Mouse (Mus musculus): ENCODE data around the gene Mapkapk3. TPM values are rescaled to one million over a fixed set of nuclear protein-coding genes. Genes with fewer than 3 reads are reported as not detected.

Mapkapk3 gene
- polyA plus RNA-seq, 1 experiment from 2014 or later, result 7.1 TPM

DNA sequence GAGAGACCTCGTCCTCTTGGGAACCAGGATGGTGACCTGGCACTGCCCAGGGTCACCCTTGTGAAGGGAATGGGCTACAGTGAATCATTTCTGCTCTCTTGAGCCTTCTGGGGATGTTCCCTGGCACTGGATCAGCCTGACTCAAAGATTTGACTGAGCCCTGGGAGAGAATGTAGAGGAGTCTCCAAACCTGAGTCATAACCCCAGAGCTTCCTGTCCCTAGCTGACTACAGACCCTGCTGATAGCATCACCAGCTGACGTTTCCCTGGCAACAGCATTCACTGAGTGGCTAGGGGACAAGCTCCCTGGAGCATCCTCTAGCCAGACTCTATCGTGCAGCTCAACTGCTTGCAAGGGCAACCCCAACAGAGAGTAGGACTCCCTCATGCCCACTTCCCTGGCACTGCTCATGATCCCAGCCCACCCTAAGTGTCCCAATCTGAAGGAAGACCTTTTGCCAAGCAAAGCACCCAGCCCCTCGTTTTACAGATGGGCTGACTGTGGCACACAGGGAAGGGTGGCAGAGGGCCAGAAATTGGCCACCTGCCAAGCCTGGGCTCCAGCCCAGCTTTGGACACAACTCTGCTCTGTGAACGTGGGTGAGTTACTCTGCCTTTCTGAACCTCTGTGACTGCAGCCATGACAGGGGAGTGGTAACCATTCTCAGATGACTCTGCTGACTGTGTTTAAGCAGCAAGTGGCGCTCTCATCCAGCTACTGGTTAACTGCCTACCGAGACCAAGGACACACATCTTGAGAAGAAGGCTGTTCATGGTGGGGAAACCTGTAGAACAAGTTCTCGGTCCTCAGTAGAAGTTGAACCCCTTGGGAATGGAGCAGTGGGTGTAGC is 10.9 kb downstream of the Mapkapk3 start:
- WGBS, result 44% methylated on average over 8 of the region's 8 CpGs
- no peak for DNase-seq (ENCODE audit: low spot score)

DNA sequence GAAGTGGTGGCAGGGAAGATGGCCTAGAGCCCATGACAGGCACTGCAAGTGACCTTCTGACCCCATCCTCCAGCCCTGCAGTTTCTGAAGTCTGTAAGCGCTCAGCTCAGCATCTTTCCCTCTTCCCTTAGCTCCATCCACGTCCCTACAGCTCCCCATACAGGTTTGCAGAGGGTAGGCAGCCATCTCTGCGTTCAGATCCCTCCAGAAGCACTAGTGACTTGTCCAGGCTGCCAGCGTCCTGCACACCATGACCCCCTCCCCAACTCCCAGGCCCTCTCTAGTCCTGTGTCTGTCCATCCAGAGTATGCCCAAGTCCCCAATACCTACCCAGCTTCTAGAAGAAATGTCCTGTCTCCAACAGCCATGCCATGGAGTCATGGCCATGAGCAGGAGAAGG is 11.6 kb downstream of the Mapkapk3 start:
- Histone ChIP-seq H3K4me3 (no peak overlapping the region), H3K36me3 (no peaks in the 10 kb centered on the region), H3K27me3 (ENCODE audit: insufficient read depth, poor library complexity, severe bottlenecking) (peaks cover 14% of the 10 kb centered on the region; the same call in 1 of the 2 replicates), H3K4me1 (peaks cover 31% of the 10 kb centered on the region), H3K27ac (no peak overlapping the region), H3K9me3 (no peaks in the 10 kb centered on the region)
- no peak for DNase-seq (ENCODE audit: low spot score)
- 41% methylated on average over 4 of the region's 4 CpGs for WGBS

More for the DNA sequence above, 10.9 kb downstream of the Mapkapk3 start:
- Histone ChIP-seq H3K27me3 (ENCODE audit: insufficient read depth, poor library complexity, severe bottlenecking) (peaks cover 14% of the 10 kb centered on the region; the same call in 1 of the 2 replicates), H3K36me3 (no peaks in the 10 kb centered on the region), H3K4me3 (no peak overlapping the region), H3K9me3 (no peaks in the 10 kb centered on the region), H3K4me1 (peaks cover 31% of the 10 kb centered on the region), H3K27ac (no peak overlapping the region; the same call in 1 of the 2 replicates)

DNA sequence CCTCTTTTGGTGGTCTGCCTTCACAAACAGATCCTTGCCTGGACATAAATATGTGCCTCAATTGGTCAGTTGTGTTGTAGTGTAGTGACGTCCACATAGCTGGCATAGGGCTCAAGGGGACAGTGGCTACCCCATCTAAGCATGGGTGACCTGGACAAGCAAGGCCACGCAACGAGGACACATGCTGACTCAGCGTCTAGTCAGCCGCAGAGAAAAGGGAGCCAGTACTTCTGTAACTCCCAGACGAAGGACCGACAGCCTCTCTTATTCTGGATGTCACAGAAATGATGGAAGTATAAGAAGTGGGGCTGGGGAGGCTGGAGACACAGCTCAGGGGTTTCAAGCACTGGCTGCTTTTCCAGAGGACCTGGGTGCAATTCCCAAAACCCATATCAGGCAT is 12.1 kb downstream of the Mapkapk3 start:
- WGBS, result 76% methylated on average over 7 of the region's 7 CpGs
- Histone ChIP-seq H3K27me3 (ENCODE audit: insufficient read depth, poor library complexity, severe bottlenecking) (peaks cover 14% of the 10 kb centered on the region; the same call in 1 of the 2 replicates), H3K4me1 (peaks cover 31% of the 10 kb centered on the region), H3K9me3 (no peaks in the 10 kb centered on the region), H3K27ac (no peak overlapping the region), H3K4me3 (no peak overlapping the region), H3K36me3 (no peaks in the 10 kb centered on the region)
- no peak for DNase-seq (ENCODE audit: low spot score)

DNA sequence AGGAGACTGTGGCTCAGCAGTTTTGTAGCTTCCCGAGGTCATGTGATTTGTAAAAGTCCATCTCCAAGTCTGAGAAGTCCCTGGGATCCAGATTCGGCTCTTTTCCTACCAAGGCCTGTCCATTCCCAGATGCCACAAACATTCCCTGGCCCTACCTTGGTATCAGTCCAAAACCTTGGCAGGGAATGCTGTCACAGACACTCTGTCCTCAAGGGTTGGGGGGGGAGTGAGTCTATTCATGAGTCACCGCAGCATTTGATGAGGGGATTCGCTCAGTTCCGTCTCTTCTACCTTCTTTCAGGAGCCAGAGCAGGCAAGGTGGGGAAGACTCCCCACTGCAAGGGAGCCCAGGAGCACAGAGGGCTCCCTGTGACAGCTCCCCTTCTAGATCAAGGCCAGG is 14.0 kb downstream of the Mapkapk3 start:
- Histone ChIP-seq H3K4me3 (no peak overlapping the region), H3K27ac (no peak overlapping the region), H3K27me3 (ENCODE audit: insufficient read depth, poor library complexity, severe bottlenecking) (peaks cover 14% of the 10 kb centered on the region; the same call in 1 of the 2 replicates), H3K4me1 (peaks cover 41% of the 10 kb centered on the region), H3K36me3 (no peaks in the 10 kb centered on the region), H3K9me3 (no peaks in the 10 kb centered on the region)
- WGBS, result 82% methylated on average over 5 of the region's 5 CpGs
- no peak for DNase-seq (ENCODE audit: low spot score)

DNA sequence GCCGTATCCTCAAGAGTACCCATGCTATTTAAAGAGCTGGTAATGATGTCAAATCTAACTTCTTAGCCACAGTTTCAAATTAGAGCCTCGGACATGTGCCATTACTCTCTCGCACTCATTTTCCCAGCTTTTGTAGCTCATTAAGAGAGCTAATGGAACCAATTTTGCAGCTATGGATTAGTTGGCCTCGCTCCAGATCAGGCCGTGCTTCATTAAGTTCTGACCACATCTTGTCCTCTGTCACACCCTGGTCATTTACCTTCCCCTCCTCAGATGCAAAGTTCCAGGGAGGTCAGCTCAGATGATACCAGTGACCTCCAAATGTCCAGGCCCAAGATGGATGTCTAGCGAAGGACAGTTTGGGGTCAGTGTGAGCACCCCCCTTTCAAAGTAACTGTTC is 14.9 kb downstream of the Mapkapk3 start:
- no peak for DNase-seq (ENCODE audit: low spot score)
- peaks cover 12% of the 10 kb centered on the region; the same call in 1 of the 2 replicates for H3K27me3 ChIP-seq (ENCODE audit: insufficient read depth, poor library complexity, severe bottlenecking)
- no peaks in the 10 kb centered on the region for H3K36me3 ChIP-seq
- WGBS, result 84% methylated on average over 6 of the region's 6 CpGs
- no peak overlapping the region for H3K27ac ChIP-seq
- H3K9me3 ChIP-seq, result no peaks in the 10 kb centered on the region
- peaks cover 31% of the 10 kb centered on the region for H3K4me1 ChIP-seq
- no peak overlapping the region for H3K4me3 ChIP-seq

DNA sequence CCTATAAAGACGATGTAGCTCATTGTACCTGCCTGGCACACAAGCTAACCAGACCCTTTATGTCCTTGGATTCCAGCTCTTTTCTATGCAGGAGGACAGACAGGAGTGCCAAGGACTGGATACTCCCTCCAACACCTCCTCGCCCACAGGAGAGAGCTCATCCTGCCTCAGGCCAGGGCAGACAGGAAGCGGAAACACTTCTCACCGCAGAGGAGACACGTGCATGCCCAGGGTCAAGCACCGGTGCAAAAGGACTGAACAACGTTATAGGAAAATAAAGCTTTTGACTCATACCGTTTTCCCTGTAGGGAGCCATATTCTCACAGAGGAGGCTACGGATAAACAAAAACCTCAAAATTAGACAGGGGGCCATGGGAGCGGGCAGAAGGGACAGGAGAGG is 16.5 kb downstream of the Mapkapk3 start:
- Histone ChIP-seq H3K36me3 (no peaks in the 10 kb centered on the region), H3K27me3 (ENCODE audit: insufficient read depth, poor library complexity, severe bottlenecking) (no peaks in the 10 kb centered on the region), H3K9me3 (no peaks in the 10 kb centered on the region), H3K4me1 (peaks cover 18% of the 10 kb centered on the region), H3K27ac (no peak overlapping the region), H3K4me3 (no peak overlapping the region)
- 64% methylated on average over 10 of the region's 10 CpGs for WGBS
- no peak for DNase-seq (ENCODE audit: low spot score)

DNA sequence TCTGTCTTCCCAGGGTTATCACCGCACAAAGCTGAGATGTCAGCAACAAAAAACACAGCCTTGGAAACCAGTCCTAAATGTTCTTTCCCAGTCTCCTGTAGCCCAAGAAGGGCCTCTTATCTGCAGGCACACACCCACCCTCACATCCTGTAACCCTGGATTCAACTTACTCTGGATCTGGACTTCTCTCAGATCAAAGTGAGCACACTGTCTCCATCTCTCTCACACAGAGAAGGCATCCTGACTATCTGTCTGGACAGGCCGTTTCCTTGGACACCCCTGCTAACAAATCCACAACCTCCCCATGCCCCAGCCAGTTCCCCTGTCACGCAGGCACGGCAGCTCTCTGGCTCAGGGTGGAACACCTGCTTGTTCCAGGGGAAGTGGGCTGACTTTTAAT is 17.4 kb downstream of the Mapkapk3 start:
- Histone ChIP-seq H3K36me3 (no peaks in the 10 kb centered on the region), H3K4me3 (no peak overlapping the region), H3K27me3 (ENCODE audit: insufficient read depth, poor library complexity, severe bottlenecking) (no peaks in the 10 kb centered on the region), H3K4me1 (peaks cover 18% of the 10 kb centered on the region), H3K27ac (no peak overlapping the region), H3K9me3 (no peaks in the 10 kb centered on the region)
- peak; percentile 80 for DNase-seq (ENCODE audit: low spot score)
- WGBS, result 20% methylated on average over 4 of the region's 4 CpGs

DNA sequence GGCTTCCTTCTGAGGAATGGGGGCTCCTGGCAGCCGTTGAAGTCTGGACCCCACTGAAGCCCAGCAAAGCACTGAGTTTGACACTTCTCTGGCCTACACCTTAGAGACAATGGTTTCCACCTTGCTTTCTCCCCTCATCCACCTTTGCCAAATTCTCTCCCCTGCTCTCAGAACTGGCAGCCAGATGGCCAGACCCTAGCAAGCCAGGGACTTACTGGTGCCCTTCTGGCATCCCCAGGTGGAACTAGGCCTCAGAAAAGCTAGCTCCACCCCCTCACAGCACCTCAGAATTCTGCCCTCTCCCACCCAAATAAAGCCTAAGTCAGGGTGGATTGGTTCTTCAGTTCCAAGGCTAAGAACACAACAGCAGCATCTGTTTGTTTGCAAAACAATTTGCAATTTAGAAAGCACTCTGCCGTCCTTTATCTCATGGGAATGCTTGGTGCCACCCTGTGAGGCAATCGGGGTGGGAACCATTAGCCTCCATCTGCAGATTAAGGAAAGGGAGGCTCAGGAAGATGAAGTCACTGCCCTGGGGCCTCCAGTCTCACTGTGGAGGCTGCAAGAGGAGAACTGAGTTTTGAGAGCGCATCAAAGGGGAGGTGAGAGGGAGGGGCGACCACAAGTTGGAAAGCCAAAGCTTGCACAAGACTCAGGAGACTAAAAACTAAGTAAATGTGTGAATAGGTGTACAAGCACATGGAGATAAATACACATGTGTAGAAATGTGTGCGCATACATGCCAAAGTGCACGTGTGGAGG is 18.3 kb downstream of the Mapkapk3 start:
- no peak for DNase-seq (ENCODE audit: low spot score)
- Histone ChIP-seq H3K4me1 (peaks cover 18% of the 10 kb centered on the region), H3K27ac (no peak overlapping the region), H3K4me3 (no peak overlapping the region), H3K27me3 (ENCODE audit: insufficient read depth, poor library complexity, severe bottlenecking) (no peaks in the 10 kb centered on the region), H3K36me3 (no peaks in the 10 kb centered on the region), H3K9me3 (no peaks in the 10 kb centered on the region)
- WGBS, result 67% methylated on average over 7 of the region's 7 CpGs

DNA sequence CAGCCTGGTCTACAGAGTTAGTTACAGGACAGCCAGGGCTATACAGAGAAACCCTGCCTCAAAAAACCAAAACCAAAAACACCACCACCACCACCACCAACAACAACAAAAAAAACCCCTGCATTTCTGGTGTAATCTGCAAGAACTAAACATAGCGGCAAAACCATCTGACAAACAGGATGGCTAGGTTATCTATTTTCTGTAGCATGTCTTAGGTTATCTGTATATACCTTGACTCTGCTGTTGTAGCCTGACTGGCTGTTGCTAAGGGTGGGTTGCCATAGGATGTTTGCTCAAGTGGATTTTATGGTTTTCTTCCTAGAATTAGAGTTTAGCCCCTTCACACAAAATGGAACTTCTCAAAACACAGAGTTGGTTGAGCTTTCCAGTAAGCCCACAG is 19.9 kb downstream of the Mapkapk3 start:
- Histone ChIP-seq H3K9me3 (no peaks in the 10 kb centered on the region), H3K27me3 (ENCODE audit: insufficient read depth, poor library complexity, severe bottlenecking) (peaks cover 14% of the 10 kb centered on the region; the same call in 1 of the 2 replicates), H3K4me3 (no peak overlapping the region), H3K36me3 (no peaks in the 10 kb centered on the region), H3K4me1 (peaks cover 23% of the 10 kb centered on the region), H3K27ac (no peak overlapping the region)
- DNase-seq (ENCODE audit: low spot score), result no peak
- 90% methylated on average over 1 of the region's 1 CpGs for WGBS

DNA sequence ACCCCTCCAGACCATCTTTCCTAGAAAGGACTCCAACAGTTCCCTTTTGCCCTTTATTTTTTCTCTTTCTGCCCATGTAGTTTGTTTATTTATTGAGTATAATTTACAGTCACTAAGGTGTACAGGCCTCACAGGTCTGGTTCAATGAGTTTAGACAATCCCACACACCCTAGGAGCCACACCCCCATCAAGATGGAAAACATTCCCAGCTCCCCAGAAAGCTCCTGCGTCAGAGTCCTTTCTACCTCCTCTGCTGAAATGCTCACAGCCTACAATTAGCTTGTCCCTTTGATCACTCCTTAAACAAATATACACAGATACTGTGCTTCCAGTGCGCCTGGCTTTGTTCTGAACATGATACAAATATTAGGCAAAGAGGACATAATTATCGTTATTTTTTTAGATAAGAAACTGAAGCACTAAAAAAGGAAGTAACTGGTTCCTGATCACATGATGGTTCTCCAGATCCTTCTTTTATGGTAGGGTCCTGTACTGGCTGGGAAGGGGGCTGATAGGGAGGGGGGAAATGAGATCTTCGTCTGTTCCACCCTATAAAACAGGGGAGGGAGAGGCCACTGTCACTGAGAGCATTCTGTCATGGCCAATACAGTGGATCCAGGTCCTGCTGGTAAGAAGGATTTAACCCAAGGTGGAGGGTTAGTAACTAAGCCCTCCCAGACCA is 21.8 kb downstream of the Mapkapk3 start:
- WGBS, result 44% methylated on average over 4 of the region's 4 CpGs
- Histone ChIP-seq H3K4me1 (peaks cover 23% of the 10 kb centered on the region), H3K9me3 (no peaks in the 10 kb centered on the region), H3K27me3 (ENCODE audit: insufficient read depth, poor library complexity, severe bottlenecking) (peaks cover 32% of the 10 kb centered on the region; the same call in 1 of the 2 replicates), H3K4me3 (no peak overlapping the region), H3K27ac (no peak overlapping the region), H3K36me3 (no peaks in the 10 kb centered on the region)
- no peak for DNase-seq (ENCODE audit: low spot score)

DNA sequence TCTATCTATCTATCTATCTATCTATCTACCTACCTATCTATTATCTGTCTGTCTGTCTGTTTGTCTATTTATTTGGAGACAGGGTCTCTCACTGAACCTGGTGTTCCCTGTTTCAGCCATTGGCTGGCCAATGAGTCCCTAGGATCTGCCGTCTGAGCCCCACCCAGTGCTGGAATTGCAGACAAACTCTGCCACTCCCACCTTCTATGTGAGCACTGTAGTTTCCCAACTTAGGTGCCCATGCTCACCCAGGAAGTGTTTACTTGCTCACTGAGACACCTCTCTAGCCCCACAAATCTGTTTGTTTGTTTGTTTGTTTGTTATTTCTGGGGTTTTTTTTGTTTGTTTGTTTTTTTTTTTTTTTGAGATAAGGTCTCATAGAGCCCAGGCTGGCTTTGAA is 22.6 kb downstream of the Mapkapk3 start:
- H3K4me3 ChIP-seq, result no peak overlapping the region
- WGBS, result 63% methylated on average over 1 of the region's 1 CpGs
- DNase-seq (ENCODE audit: low spot score), result no peak
- H3K9me3 ChIP-seq, result no peaks in the 10 kb centered on the region
- peaks cover 21% of the 10 kb centered on the region; the same call in 1 of the 2 replicates for H3K4me1 ChIP-seq
- peaks cover 40% of the 10 kb centered on the region; the same call in 1 of the 2 replicates for H3K27me3 ChIP-seq (ENCODE audit: insufficient read depth, poor library complexity, severe bottlenecking)
- no peaks in the 10 kb centered on the region for H3K36me3 ChIP-seq
- H3K27ac ChIP-seq, result no peak overlapping the region

DNA sequence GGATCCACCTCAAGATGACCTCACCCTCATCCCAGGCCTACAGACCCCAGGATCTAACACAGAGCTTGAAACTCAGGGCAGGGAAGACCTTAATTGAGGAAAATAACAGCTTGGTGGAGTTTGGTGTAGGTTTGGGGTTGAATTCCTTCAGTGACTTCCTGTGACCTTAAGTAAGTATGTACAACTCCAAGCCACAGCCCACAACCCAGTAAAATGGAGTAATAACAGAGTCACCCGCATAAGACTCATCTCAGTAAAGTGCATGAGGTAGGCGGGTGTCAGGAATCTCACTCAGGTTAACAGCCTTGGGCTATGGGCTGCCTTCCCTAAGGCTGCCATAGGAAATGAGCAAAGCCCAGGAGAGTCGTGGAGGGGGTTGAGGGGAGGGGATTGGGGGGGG is 24.9 kb downstream of the Mapkapk3 start:
- peaks cover 16% of the 10 kb centered on the region; the same call in 1 of the 2 replicates for H3K4me1 ChIP-seq
- DNase-seq (ENCODE audit: low spot score), result no peak
- no peak overlapping the region for H3K27ac ChIP-seq
- H3K27me3 ChIP-seq (ENCODE audit: insufficient read depth, poor library complexity, severe bottlenecking), result peaks cover 47% of the 10 kb centered on the region
- no peaks in the 10 kb centered on the region for H3K36me3 ChIP-seq
- WGBS, result 72% methylated on average over 3 of the region's 3 CpGs
- H3K4me3 ChIP-seq, result no peak overlapping the region
- no peaks in the 10 kb centered on the region for H3K9me3 ChIP-seq

All from heart, embryonic 10.5 days (tissue).